In the genomic region with DNA sequence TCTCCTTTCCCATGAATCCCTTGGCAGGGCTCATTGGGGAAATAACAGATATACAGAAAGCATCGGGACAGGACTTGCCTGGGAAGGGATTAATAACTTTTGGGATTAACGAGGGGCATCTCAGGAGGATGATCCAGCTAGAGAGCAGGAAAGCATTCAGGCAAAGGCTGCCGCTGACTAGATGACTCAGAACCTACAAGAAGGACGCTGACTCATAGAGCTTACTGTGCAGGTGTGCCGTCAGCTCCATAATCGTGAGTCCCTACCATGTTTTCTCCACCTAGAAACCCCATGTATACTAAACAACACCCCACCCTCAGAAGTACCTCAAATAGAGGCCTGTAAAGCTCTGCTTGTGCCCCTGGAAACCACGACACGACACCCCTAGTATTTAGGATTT, we compare ENCODE assay signal across 15 mouse cellular contexts.
"Had no signal": no experiment of that assay in that cellular context is flagged by ENCODE, and none has a peak within 500 bp of the region (broad histone marks: within the 10 kb centered on the region; RNA-seq: fewer than 3 reads in every experiment).

No protein-coding gene starts in this region.

- H3K9ac ChIP-seq: liver, embryonic 13.5 days; midbrain, embryonic 12.5 days had no signal

- ATAC-seq: inflammation-experienced regulatory T-cells, adult 6 months; intestine, embryonic 16.5 days had no signal

- H3K36me3 ChIP-seq: liver, embryonic 13.5 days; midbrain, embryonic 12.5 days had no signal

- DNase-seq: kidney, adult 18-20 months; kidney, adult 9 months; kidney, postnatal 14 days; layer of hippocampus, adult 9-11 months; liver, embryonic 13.5 days; lung, adult 2 months; thymus, adult 2 months; thymus, postnatal 14 days; thymus, postnatal 4 days had no signal

- H3K9me3 ChIP-seq: liver, embryonic 13.5 days; midbrain, embryonic 12.5 days had no signal

- H3K27me3 ChIP-seq: liver, embryonic 13.5 days had no signal

- H3K27ac ChIP-seq: layer of hippocampus, adult 2 months; left cerebral cortex, adult 2 months; liver, embryonic 13.5 days; macrophage; midbrain, embryonic 12.5 days had no signal

- H3K4me1 ChIP-seq: liver, embryonic 13.5 days; midbrain, embryonic 12.5 days had no signal

- H3K4me2 ChIP-seq: liver, embryonic 13.5 days; midbrain, embryonic 12.5 days had no signal

- H3K4me3 ChIP-seq: layer of hippocampus, adult 2 months; left cerebral cortex, adult 2 months; liver, embryonic 13.5 days; midbrain, embryonic 12.5 days had no signal
